Mouse (Mus musculus) heart, adult 2 months (tissue): Measurements from ENCODE around the gene Slamf6. TPM values are rescaled to one million over a fixed set of nuclear protein-coding genes. Genes with fewer than 3 reads are reported as not detected.
"Not testable (repeated sequence)": the region's sequence is repeated elsewhere in the genome, so short reads cannot be mapped to it uniquely, and the experiment has no call there.

Experiments used
- DNase-seq, 2 experiments: peaks; one replicate each; pipeline ENCODE4 v3.0.0; 2021
- H3K27ac ChIP-seq: fragments of 200-600 bp; 2 replicates; pipeline ENCODE4 v1.8.1; 2022
- H3K27me3 ChIP-seq: fragments of 200-500 bp; 2 replicates; pipeline ENCODE4 v1.6.1; 2012; ENCODE audit warnings: mild to moderate bottlenecking, low read length, inconsistent platforms, mixed read lengths; ENCODE audit not compliant: control insufficient read depth, insufficient read depth
- H3K36me3 ChIP-seq: fragments of 200-500 bp; 2 replicates; pipeline ENCODE4 v1.6.1; 2012; ENCODE audit warnings: low read length, inconsistent platforms; ENCODE audit not compliant: control insufficient read depth, insufficient read depth
- H3K4me1 ChIP-seq: fragments of 200-500 bp; 2 replicates; pipeline ENCODE4 v1.6.1; 2011; ENCODE audit warnings: low read length; ENCODE audit not compliant: control insufficient read depth, insufficient read depth
- H3K4me3 ChIP-seq: fragments of 200-600 bp; 2 replicates; pipeline ENCODE4 v1.8.1; 2022
- H3K79me2 ChIP-seq: fragments of 200-500 bp; replicated peaks from 2 replicates; pipeline ENCODE4 v1.6.1; 2012; ENCODE audit warnings: mild to moderate bottlenecking, inconsistent platforms, low read length, moderate library complexity, mixed read lengths; ENCODE audit not compliant: control insufficient read depth, insufficient read depth
- H3K9ac ChIP-seq: fragments of 200-500 bp; 2 replicates; pipeline ENCODE4 v1.6.1; 2012; ENCODE audit warnings: low read depth, mild to moderate bottlenecking, control low read depth, inconsistent platforms, low read length, mixed read lengths
- CTCF ChIP-seq: fragments of 200-600 bp; IDR thresholded peaks from 2 replicates; pipeline ENCODE4 v1.8.1; 2022; ENCODE audit warnings: antibody characterized with exemption, mild to moderate bottlenecking, moderate library complexity
- EP300 ChIP-seq: fragments of 200-500 bp; IDR thresholded peaks from 2 replicates; pipeline ENCODE4 v1.6.1; 2011; ENCODE audit warnings: low read depth, low read length, control low read depth; ENCODE audit not compliant: insufficient read depth
- POLR2A ChIP-seq: fragments of 200-500 bp; IDR thresholded peaks from 2 replicates; pipeline ENCODE4 v1.6.1; 2011; ENCODE audit warnings: mild to moderate bottlenecking, low read depth, low read length, control low read depth; ENCODE audit not compliant: insufficient read depth
- WGBS: fragments of 180-500 bp; shearing (Covaris S2); methylation state at CpG from one replicate; pipeline ENCODE4 v1.1.7; 2018; 5-methylcytosine and 5-hydroxymethylcytosine counted together
- intact Hi-C: fragments of 180-260 bp; cut with DNase I; formaldehyde crosslinking; loops from one replicate; pipeline ENCODE4 v1.15.1; 2025
- polyA plus RNA-seq: library from polyadenylated mRNA; depleted of rRNA; stranded (reverse); fragments of >200 nt; gene quantifications from 2 replicates; pipeline ENCODE4 v1.2.3, GENCODE M21; 2012
- total RNA-seq, 2 experiments: library from RNA; stranded (reverse); gene quantifications; 2 replicates each; pipeline ENCODE4 v1.2.3; 2021

Gene Slamf6
- total and polyA plus RNA-seq, 3 experiments, result 0.14 to 0.81 (median 0.53) TPM

GRCm38 (mm10) chr1:171966054-171966790 is 48.9 kb downstream of the Slamf6 start:
- no peak for DNase-seq
- TF ChIP-seq EP300 (no peak), POLR2A (no peak), CTCF (no peak)
- no peak overlapping the region for H3K9ac ChIP-seq
- intact Hi-C loops, result no loop called here
- H3K27ac ChIP-seq, result no peak overlapping the region
- no peaks in the 10 kb centered on the region for H3K4me1 ChIP-seq
- no peaks in the 10 kb centered on the region for H3K79me2 ChIP-seq
- H3K36me3 ChIP-seq, result no peaks in the 10 kb centered on the region
- H3K4me3 ChIP-seq, result no peak overlapping the region
- no peaks in the 10 kb centered on the region for H3K27me3 ChIP-seq
- 47% methylated on average over 6 of the region's 6 CpGs for WGBS

DNA sequence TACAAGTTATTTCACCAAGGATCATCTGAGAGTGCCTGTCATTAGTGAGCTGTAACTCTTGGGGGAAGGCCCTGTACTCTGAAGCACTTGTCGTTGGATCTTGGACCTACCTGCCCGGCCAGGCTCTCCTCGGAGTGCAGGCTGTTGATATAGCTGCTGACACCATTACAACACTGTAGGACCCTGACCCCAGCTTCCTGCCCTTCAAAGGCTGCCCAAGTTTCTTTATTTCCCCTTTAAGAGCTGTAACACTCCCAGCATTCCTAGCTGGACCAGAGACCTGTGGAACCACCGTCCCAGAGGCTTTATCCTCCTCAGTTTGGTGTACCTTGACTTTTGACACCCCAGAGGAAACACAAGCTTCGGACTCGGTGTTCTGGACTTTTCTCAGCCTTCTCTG is 51.9 kb downstream of the Slamf6 start:
- 76% methylated on average over 6 of the region's 6 CpGs for WGBS

GRCm38 (mm10) chr1:171970854-171971586 is 53.7 kb downstream of the Slamf6 start:
- Histone ChIP-seq H3K79me2 (no peaks in the 10 kb centered on the region), H3K4me1 (no peaks in the 10 kb centered on the region), H3K9ac (no peak overlapping the region), H3K27ac (no peak overlapping the region), H3K4me3 (no peak overlapping the region), H3K27me3 (no peaks in the 10 kb centered on the region), H3K36me3 (no peaks in the 10 kb centered on the region)
- intact Hi-C loops, result no loop called here
- 67% methylated on average over 10 of the region's 10 CpGs for WGBS
- TF ChIP-seq CTCF (no peak), POLR2A (no peak), EP300 (no peak)
- DNase-seq, result no peak

More for the DNA sequence above, 51.9 kb downstream of the Slamf6 start:
- H3K4me1 ChIP-seq, result no peaks in the 10 kb centered on the region
- DNase-seq, result no peak
- intact Hi-C loops, result no loop called here
- no peaks in the 10 kb centered on the region for H3K79me2 ChIP-seq
- H3K36me3 ChIP-seq, result no peaks in the 10 kb centered on the region
- no peaks in the 10 kb centered on the region for H3K27me3 ChIP-seq
- no peak overlapping the region for H3K27ac ChIP-seq
- no peak overlapping the region for H3K9ac ChIP-seq
- TF ChIP-seq EP300, result no peak
- no peak for TF ChIP-seq CTCF
- TF ChIP-seq POLR2A, result no peak
- no peak overlapping the region for H3K4me3 ChIP-seq

DNA sequence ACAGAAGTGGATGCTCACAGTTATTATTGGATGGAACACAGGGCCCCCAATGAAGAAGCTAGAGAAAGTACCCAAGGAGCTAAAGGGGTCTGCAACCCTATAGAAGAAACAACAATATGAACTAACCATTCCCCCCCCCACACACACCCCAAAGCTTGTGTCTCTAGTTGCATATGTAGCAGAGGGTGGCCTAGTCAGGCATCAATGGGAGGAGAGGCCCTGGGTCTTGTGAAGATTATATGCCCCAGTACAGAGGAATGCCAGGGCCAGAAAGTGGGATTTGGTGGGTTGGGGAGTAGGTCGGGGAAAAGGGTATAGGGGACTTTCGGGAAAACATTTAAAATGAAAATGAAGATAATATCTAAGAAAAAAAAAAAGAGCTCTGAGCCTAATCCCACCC is 57.0 kb downstream of the Slamf6 start:
- DNase-seq, H3K36me3 ChIP-seq, H3K4me1 ChIP-seq, intact Hi-C loops, H3K79me2 ChIP-seq, H3K9ac ChIP-seq, H3K27ac ChIP-seq, H3K27me3 ChIP-seq, H3K4me3 ChIP-seq: not testable (repeated sequence)
- 93% methylated on average over 2 of the region's 2 CpGs for WGBS

DNA sequence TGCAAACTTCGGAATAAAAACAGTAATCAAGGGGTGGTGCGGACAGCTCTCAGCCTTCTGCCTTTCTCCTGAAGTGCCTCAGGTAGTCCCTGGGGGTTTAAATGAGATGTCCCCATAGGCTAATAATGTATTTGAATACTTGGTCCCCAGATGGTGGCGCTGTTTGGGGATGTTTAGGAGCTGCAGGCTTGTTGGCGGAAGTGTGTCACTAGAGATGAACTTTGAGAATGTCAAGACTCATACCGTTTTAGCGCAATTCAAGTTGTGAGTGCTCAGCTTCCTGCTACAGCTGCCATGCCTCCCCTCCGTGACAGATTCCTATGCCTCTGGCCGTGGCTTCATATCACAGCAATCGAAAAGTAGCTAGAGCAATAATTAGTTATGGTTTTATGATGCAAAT is 58.1 kb downstream of the Slamf6 start:
- Histone ChIP-seq H3K27ac (no peak overlapping the region), H3K27me3 (no peaks in the 10 kb centered on the region), H3K9ac (no peak overlapping the region), H3K36me3 (no peaks in the 10 kb centered on the region), H3K79me2 (no peaks in the 10 kb centered on the region), H3K4me1 (no peaks in the 10 kb centered on the region), H3K4me3 (no peak overlapping the region)
- intact Hi-C loops, result no loop called here
- TF ChIP-seq CTCF, result no peak
- TF ChIP-seq POLR2A, result no peak
- TF ChIP-seq EP300, result no peak
- no peak for DNase-seq
- WGBS, result 82% methylated on average over 9 of the region's 9 CpGs

- no peak for DNase-seq
- WGBS, result 78% methylated on average over 4 of the region's 4 CpGs
- H3K27me3 ChIP-seq, result no peaks in the 10 kb centered on the region
- H3K4me1 ChIP-seq, result no peaks in the 10 kb centered on the region
- intact Hi-C loops, result no loop called here
- no peak overlapping the region for H3K9ac ChIP-seq
- H3K79me2 ChIP-seq, result no peaks in the 10 kb centered on the region
- no peak overlapping the region for H3K27ac ChIP-seq
- TF ChIP-seq EP300, result no peak
- no peak overlapping the region for H3K4me3 ChIP-seq
- H3K36me3 ChIP-seq, result no peaks in the 10 kb centered on the region
Observed at GRCm38 (mm10) chr1:171975831-171976230, 58.5 kb downstream of the Slamf6 start.
